Mouse (Mus musculus) CH12.LX (cell line): Measurements from ENCODE around the gene Lrch3.

ENCODE experiments used
- GABPA ChIP-seq: IDR thresholded peaks from 2 replicates; pipeline ENCODE4 v1.6.1; 2012; ENCODE audit warnings: low read depth, low read length, improper control_type of control experiment, inconsistent platforms; ENCODE audit not compliant: insufficient replicate concordance
- HCFC1 ChIP-seq: IDR thresholded peaks from 2 replicates; pipeline ENCODE4 v1.6.1; 2012; ENCODE audit warnings: low read depth, mild to moderate bottlenecking, inconsistent platforms, low read length, improper control_type of control experiment
- JUND ChIP-seq: conservative IDR thresholded peaks from 2 replicates; pipeline ENCODE4 v1.6.1; 2011; ENCODE audit warnings: low read depth, low read length, improper control_type of control experiment
- POLR2A ChIP-seq: IDR thresholded peaks from 2 replicates; pipeline ENCODE4 v1.6.1; 2011; ENCODE audit warnings: low read depth, mild to moderate bottlenecking, improper control_type of control experiment, low read length
- ZC3H11A ChIP-seq: IDR thresholded peaks from 2 replicates; pipeline ENCODE4 v1.6.1; 2012; ENCODE audit warnings: low read depth, mild to moderate bottlenecking, inconsistent platforms, low read length, improper control_type of control experiment

GRCm38 (mm10) chr16:32887996-32888395 is 25.9 kb upstream of the Lrch3 start:
- TF ChIP-seq ZC3H11A, result peak; percentile 62
- TF ChIP-seq GABPA, result no peak
- peak; percentile 58 for TF ChIP-seq JUND
- no peak for TF ChIP-seq POLR2A
- TF ChIP-seq HCFC1, result no peak
